Comparison of ENCODE assay signal across 13 mouse cellular contexts in genomic region chr15:36361522-36362148, GRCm38 (mm10).
DNase-seq lines count a peak whose midpoint lies in the region; ATAC-seq and TF ChIP-seq lines count a peak whose summit lies in the region.
"Had no signal": no experiment of that assay in that cellular context is flagged by ENCODE, and none has a peak within 500 bp of the region (broad histone marks: within the 10 kb centered on the region; RNA-seq: fewer than 3 reads in every experiment).

No protein-coding gene starts in this region.

- ATAC-seq in hindbrain, embryonic 16.5 days: no peak
- peak; percentile 20 for ATAC-seq in CD4-positive, CD25-positive, alpha-beta regulatory T cell, adult 4 months
- no peak for ATAC-seq in limb, embryonic 14.5 days (ENCODE audit: low FRiP score, low read depth)
- ATAC-seq: Patski had no signal

- peaks cover 14% of the 10 kb centered on the region for H3K4me1 ChIP-seq in hindbrain, embryonic 10.5 days (replicated peaks)
- H3K4me1 ChIP-seq in hindbrain, embryonic 16.5 days (ENCODE audit: control insufficient read depth, insufficient read depth, low read depth, low read length): no peaks in the 10 kb centered on the region; the same call in none of the 2 replicates
- 0 out of 2 replicates have a peak, but pooled peaks cover 3% of the 10 kb centered on the region for H3K4me1 ChIP-seq in limb, embryonic 14.5 days (ENCODE audit: control insufficient read depth, insufficient read depth, low read length)

- H3K4me3 ChIP-seq in hindbrain, embryonic 10.5 days: no peak overlapping the region
- H3K4me3 ChIP-seq in hindbrain, embryonic 16.5 days (ENCODE audit: low read length): no peak overlapping the region
- no peak overlapping the region for H3K4me3 ChIP-seq in limb, embryonic 14.5 days (replicated peaks; ENCODE audit: low read length)
- H3K4me3 ChIP-seq: limb, embryonic 13.5 days had no signal

- peak overlapping the region; percentile 40; the same call in 1 of the 2 replicates for H3K27ac ChIP-seq in hindbrain, embryonic 10.5 days
- no peak overlapping the region for H3K27ac ChIP-seq in hindbrain, embryonic 16.5 days (ENCODE audit: low read depth, low read length)
- 0 out of 2 replicates have a peak overlapping the region, but pooled peaks have one; percentile 13 for H3K27ac ChIP-seq in limb, embryonic 14.5 days (replicated peaks; ENCODE audit: low read depth, low read length)
- H3K27ac ChIP-seq: limb, embryonic 13.5 days had no signal

- no peaks in the 10 kb centered on the region for H3K27me3 ChIP-seq in hindbrain, embryonic 10.5 days (ENCODE audit: insufficient read depth, poor library complexity, severe bottlenecking)
- no peaks in the 10 kb centered on the region for H3K27me3 ChIP-seq in hindbrain, embryonic 16.5 days (replicated peaks; ENCODE audit: control insufficient read depth, insufficient read depth, low read length)
- H3K27me3 ChIP-seq in limb, embryonic 14.5 days (ENCODE audit: control insufficient read depth, insufficient read depth, low read length): no peaks in the 10 kb centered on the region
- H3K27me3 ChIP-seq: limb, embryonic 13.5 days; Patski had no signal

- no peak overlapping the region for H3K4me2 ChIP-seq in hindbrain, embryonic 16.5 days (ENCODE audit: low read length)
- H3K4me2 ChIP-seq in limb, embryonic 14.5 days (replicated peaks; ENCODE audit: low read depth, low read length, severe bottlenecking): no peak overlapping the region
- H3K4me2 ChIP-seq: limb, embryonic 13.5 days had no signal

- WGBS in hindbrain, embryonic 10.5 days: 63% methylated on average over 7 of the region's 7 CpGs
- WGBS in hindbrain, embryonic 16.5 days: 47% methylated on average over 7 of the region's 7 CpGs
- WGBS in limb, embryonic 14.5 days: 58% methylated on average over 7 of the region's 7 CpGs

- no peak overlapping the region for H3K9ac ChIP-seq in hindbrain, embryonic 16.5 days (ENCODE audit: low read depth, low read length)
- no peak overlapping the region for H3K9ac ChIP-seq in limb, embryonic 14.5 days (ENCODE audit: low read depth, low read length, severe bottlenecking)
- H3K9ac ChIP-seq: limb, embryonic 13.5 days had no signal

- H3K36me3 ChIP-seq in hindbrain, embryonic 10.5 days: no peaks in the 10 kb centered on the region
- no peaks in the 10 kb centered on the region for H3K36me3 ChIP-seq in hindbrain, embryonic 16.5 days (ENCODE audit: control insufficient read depth, insufficient read depth, low read length)
- no peaks in the 10 kb centered on the region for H3K36me3 ChIP-seq in limb, embryonic 14.5 days (ENCODE audit: control insufficient read depth, insufficient read depth, low read length)
- H3K36me3 ChIP-seq: limb, embryonic 13.5 days had no signal

- no peak for TF ChIP-seq POLR2A in limb, embryonic 14.5 days (IDR thresholded peaks at IDR 0.05; ENCODE audit: borderline replicate concordance, extremely low read depth, insufficient read depth, insufficient read length)

- DNase-seq in hindbrain, embryonic 10.5 days (ENCODE audit: low spot score): no peak
- peak; percentile 68 for DNase-seq in CD4-positive helper T cell, adult 2 months (ENCODE audit: low read depth, low spot score)
- DNase-seq in limb, embryonic 14.5 days (ENCODE audit: low spot score): peak; percentile 45
- DNase-seq in layer of hippocampus, adult 18-20 months (ENCODE audit: low spot score in 2 of 2): no peak
- no peak for DNase-seq in testis, postnatal 10 days (ENCODE audit: low spot score)
- no peak for DNase-seq in ovary, postnatal 36 days (ENCODE audit: low spot score)
- DNase-seq: gastrocnemius, postnatal 25 days; right cerebral cortex, postnatal 14 days; thymus, adult 18-20 months had no signal

- no peaks in the 10 kb centered on the region for H3K9me3 ChIP-seq in hindbrain, embryonic 10.5 days
- no peaks in the 10 kb centered on the region for H3K9me3 ChIP-seq in hindbrain, embryonic 16.5 days (ENCODE audit: control insufficient read depth, low read length)
- no peaks in the 10 kb centered on the region for H3K9me3 ChIP-seq in limb, embryonic 14.5 days (ENCODE audit: control insufficient read depth, low read length)
- H3K9me3 ChIP-seq: limb, embryonic 13.5 days had no signal

Comparison
In these comparisons a context has a peak if more than half of its experiments do, and no peak if none do; other contexts are left out.
1. DNase-seq: peak in CD4-positive helper T cell, adult 2 months (single experiment) and limb, embryonic 14.5 days (single experiment); none in hindbrain, embryonic 10.5 days (single experiment), layer of hippocampus, adult 18-20 months (0 of 2), testis, postnatal 10 days (single experiment) and ovary, postnatal 36 days (single experiment).